Mouse (Mus musculus): ENCODE data around the gene Calhm3. TPM values are rescaled to one million over a fixed set of nuclear protein-coding genes. Genes with fewer than 3 reads are reported as not detected.

Calhm3 gene
- not detected for polyA plus RNA-seq (2014; fragmentation: Illumina TruSeq; extraction: RNeasy Lipid Tissue Mini Kit (QIAGEN cat#74804); ENCODE audit: low read depth, low replicate concordance)

DNA sequence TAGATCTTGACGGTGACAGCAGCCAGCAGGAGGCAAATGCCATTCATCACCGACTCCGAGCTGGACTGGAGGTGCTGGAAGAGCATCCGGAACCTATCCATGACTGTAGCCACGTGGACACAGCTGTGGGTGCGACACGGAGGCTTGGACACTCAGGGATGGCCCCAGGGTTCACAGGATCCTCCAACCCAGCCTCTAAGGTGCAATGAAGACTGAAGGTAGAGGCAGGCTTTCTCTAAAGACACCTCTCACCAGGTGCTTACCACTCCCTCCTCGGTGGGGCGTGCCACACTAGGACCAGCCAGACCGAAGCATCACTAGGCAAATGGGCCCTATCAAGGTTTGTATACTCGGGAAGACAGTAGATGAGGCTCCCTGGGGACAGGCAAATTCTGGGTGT lies at the start of gene Calhm3:
TSS of gene Calhm3 (minus strand) at position 101 of the 400 bp plus-strand sequence.

GRCm38 (mm10) chr19:47178431-47179271 lies 21.1 kb upstream of the Calhm3 start, which contains the start of gene Neurl1a:
TSS of gene Neurl1a (plus strand) at chr19:47178820.

GRCm38 (mm10) chr19:47144154-47144553 lies 13.4 kb downstream of the Calhm3 start, which contains the start of gene Calhm1:
TSS of gene Calhm1 (minus strand) at chr19:47144254.

GRCm38 (mm10) chr19:47137771-47138421 lies 19.7 kb downstream of the Calhm3 start, which contains the start of gene Calhm2:
TSS of gene Calhm2 (minus strand) at chr19:47138294.

Other genes starting within 250 kb of the Calhm3 start
- gene Ina, start 143.1 kb downstream of the Calhm3 start, polyA plus RNA-seq (2014; fragmentation: Illumina TruSeq; extraction: RNeasy Lipid Tissue Mini Kit (QIAGEN cat#74804); ENCODE audit: low read depth, low replicate concordance) = not detected
- gene Nt5c2, start 142.6 kb downstream of the Calhm3 start, polyA plus RNA-seq (2014; fragmentation: Illumina TruSeq; extraction: RNeasy Lipid Tissue Mini Kit (QIAGEN cat#74804); ENCODE audit: low read depth, low replicate concordance) = 19.8 TPM
- gene Pcgf6, start 106.9 kb downstream of the Calhm3 start, polyA plus RNA-seq (2014; fragmentation: Illumina TruSeq; extraction: RNeasy Lipid Tissue Mini Kit (QIAGEN cat#74804); ENCODE audit: low read depth, low replicate concordance) = 13.2 TPM
- gene Taf5, start 90.0 kb downstream of the Calhm3 start, polyA plus RNA-seq (2014; fragmentation: Illumina TruSeq; extraction: RNeasy Lipid Tissue Mini Kit (QIAGEN cat#74804); ENCODE audit: low read depth, low replicate concordance) = 4.6 TPM
- 1,353 TPM for gene Usmg5, start 67.1 kb downstream of the Calhm3 start, polyA plus RNA-seq (2014; fragmentation: Illumina TruSeq; extraction: RNeasy Lipid Tissue Mini Kit (QIAGEN cat#74804); ENCODE audit: low read depth, low replicate concordance)
- gene Pdcd11, start 67.0 kb downstream of the Calhm3 start, polyA plus RNA-seq (2014; fragmentation: Illumina TruSeq; extraction: RNeasy Lipid Tissue Mini Kit (QIAGEN cat#74804); ENCODE audit: low read depth, low replicate concordance) = 1.1 TPM
- gene Calhm2, start 19.5 kb downstream of the Calhm3 start, polyA plus RNA-seq (2014; fragmentation: Illumina TruSeq; extraction: RNeasy Lipid Tissue Mini Kit (QIAGEN cat#74804); ENCODE audit: low read depth, low replicate concordance) = 0.24 TPM
- not detected for gene Calhm1, start 13.5 kb downstream of the Calhm3 start, polyA plus RNA-seq (2014; fragmentation: Illumina TruSeq; extraction: RNeasy Lipid Tissue Mini Kit (QIAGEN cat#74804); ENCODE audit: low read depth, low replicate concordance)
- not detected for gene Neurl1a, start 21.1 kb upstream of the Calhm3 start, polyA plus RNA-seq (2014; fragmentation: Illumina TruSeq; extraction: RNeasy Lipid Tissue Mini Kit (QIAGEN cat#74804); ENCODE audit: low read depth, low replicate concordance)